Mouse (Mus musculus): ENCODE results near the gene Gm10491.
"Not testable (repeated sequence)": the region's sequence is repeated elsewhere in the genome, so short reads cannot be mapped to it uniquely, and the experiment has no call there.

The Gm10491 gene

DNA sequence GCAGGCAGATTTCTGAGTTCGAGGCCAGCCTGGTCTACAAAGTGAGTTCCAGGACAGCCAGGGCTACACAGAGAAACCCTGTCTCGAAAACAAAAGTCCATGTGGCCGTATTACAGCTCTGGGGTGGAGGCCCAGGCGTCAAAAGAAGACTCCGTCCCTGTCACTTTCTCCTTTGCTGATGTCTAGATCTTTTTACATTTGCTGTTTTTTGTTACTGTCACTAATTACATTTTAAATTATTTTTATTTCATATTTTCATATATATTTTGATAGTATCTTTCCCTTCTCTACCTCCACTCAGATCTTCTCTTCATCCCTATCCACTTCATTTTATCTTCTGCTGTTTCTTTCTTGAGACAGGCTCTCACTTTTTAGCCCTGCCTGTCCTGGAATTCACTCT lies at the start of gene Gm10491:
Gm10491 (minus strand) TSS at position 101 of the 400 bp plus-strand sequence.
- no peak for DNase-seq (ENCODE audit: extremely low spot score, low spot score)

DNA sequence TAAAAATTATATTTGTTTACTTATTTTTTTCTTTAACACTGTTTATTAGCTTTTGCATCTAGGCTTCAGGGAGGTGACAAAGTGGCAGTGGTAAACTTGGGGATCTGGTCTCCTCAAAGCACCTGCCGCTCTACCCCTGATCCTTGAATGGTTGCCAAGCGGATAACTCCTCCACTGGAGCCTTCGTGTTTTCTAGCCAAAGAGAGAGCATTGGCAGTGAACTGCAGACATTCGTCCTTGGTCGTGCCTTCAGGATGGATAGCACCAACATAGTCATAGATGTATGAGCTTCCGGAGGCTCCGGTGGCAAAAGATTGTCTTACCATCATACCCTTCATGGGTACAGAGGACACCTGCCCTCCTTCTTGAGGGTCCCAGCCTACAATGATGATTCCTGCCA lies 42.5 kb upstream of the Gm10491 start:
- no peak for DNase-seq (ENCODE audit: extremely low spot score, low spot score)

DNA sequence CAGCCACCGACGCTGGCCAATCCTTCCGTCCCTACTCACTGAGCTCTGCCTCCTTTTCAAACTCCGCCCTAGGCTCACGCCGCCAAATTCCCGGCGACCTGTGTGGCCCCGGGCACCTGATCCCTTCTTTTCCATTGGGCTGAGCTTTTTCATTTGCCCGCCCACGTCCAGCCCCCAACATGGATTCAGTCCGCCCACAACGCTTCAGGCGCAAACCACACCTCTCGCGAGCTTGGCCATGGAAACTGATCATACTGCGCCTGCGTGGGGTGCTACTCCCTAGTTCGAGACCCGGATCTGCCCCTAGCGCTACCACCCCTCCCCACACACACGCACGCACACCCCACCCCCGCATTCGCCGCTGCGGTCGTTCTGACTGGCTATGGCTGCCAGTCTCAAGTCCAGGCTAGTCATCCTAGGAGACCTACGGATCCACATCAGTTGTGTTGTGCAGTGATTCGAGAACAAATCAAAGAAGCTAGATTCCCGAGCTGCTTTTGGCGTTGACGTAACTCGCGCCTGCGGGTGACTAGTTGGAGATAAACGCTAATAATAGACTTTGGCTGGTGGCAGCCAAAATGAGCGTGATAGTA lies 40.4 kb upstream of the Gm10491 start:
- peak; percentile 88 for DNase-seq (ENCODE audit: extremely low spot score, low spot score)

DNA sequence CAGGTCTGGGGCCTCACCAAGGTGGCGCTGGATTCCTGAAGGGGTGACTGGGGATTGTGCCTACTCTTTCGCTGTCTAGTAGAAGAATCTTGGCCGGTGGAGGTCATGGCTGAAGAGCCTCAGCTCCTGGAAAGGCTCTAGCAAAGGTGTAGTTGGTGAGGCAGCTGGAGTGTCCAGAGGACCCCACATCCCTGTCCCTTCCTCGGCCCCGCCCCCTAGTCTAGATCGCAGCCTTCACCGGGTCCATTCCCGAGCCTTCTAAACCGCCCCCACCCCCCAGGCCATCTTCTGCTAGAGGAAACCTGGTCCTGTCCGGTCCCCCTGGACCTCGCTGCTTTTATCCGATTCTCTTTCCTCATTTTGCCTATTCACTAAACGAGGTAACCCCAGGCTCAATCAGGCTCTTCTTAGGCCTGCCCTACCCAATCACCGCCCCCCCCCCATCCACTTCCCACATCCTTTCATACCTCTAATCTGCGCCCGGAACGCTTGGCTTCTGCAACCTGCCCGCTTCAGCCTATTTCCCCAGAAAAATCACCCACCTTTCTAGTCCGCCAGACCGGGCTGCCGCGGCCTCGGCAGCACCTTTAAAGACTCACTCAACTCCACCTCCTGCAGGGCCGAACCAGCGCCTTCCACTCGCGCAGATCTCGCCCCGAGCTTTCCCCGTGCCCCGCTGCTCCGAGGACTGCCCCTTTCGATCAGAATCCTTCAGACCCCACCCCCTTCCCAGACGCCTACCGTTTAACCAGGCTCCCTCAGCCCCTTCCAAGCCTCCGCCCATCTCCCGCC lies 39.7 kb upstream of the Gm10491 start, which contains the start of gene Hdac6:
Hdac6 (minus strand) TSS at position 782 of the 792 bp plus-strand sequence.
- peak; percentile 24 for DNase-seq (ENCODE audit: extremely low spot score, low spot score)

DNA sequence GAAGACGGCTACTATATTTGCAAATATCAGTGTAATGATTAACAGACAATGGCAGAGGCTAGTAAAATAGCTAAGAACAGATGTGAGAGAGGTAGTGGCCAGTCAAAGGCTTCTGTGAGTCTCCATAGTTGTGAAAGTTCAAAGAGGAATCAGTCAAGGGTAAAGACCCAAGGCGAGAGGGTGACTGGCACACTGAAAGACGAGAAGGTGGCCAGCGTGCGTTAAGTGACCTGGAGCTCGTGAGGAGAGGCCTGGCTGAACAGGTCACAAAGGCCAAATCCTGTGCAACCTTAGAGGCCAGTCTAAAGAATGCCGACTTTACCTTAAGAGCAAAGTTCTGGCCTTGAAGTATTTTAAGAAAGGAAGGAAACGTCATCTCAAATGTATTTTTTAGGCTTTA lies 38.0 kb upstream of the Gm10491 start:
- no peak for DNase-seq (ENCODE audit: extremely low spot score, low spot score)

DNA sequence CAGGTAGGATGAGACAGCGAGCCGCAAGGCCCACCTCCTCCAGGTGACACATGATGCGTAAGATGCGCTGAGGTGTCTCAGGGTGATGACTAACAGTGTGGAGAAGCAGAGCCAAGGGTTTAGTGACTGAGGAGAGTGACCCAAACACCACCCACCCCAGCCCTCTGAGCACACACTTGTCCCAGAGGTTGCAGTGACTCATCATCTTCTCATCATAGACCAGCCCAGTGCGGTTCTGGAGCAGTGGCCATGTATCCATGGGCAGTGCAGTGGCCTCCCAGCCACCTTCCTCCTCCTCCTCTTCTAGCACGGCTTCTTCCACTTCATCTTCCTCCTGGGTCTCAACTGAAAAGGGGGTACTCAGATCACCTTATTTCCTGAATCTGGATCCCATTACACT lies 30.0 kb upstream of the Gm10491 start:
- no peak for DNase-seq (ENCODE audit: extremely low spot score, low spot score)

DNA sequence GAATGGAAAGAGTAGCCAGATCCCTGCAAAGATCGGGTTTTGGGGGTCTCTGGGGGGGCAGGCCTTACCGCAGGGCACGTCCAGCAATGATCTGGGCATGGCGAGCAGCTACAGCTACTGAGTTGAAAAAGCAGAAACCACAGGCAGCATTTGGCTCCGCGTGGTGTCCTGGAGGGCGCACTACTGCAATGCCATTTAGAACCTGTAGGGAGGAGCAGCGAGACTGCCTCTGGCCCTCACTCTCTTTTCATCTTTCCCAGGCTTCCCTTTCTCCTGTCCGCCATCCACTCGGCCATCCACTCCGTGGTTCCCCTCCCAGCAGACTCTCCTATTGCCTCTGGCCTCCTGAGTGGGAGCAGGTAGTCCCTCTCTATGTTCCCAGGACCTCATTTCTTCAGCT lies 29.2 kb upstream of the Gm10491 start:
- no peak for DNase-seq (ENCODE audit: extremely low spot score, low spot score)

DNA sequence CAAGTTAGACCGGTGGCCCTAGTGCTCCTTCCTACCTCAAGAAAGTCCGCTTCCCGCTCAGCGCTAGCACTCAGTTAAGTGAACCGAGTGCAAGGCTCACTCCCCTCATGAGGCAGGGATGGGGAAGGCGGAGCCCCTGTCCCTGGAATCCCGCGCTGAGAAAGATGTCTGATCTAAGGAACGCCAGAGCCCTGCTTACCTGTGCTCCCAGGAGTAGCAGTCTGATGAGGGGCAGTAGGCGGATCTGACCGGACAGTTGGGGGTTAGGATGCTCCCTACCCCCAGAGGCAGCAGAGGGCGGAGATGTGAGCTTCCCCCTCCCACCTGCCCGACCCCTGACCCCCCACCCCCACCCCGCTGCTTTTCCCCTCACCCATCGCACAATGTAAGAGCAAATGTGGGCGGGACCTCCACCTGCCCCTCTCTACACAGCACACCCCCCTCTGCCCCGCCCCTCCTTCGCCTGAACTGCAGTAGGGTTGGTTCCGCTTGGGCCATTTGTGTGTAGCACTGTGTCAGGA lies 20.7 kb upstream of the Gm10491 start, which contains the start of gene Eras:
Eras (minus strand) TSS at position 338 of the 521 bp plus-strand sequence.
- no peak for DNase-seq (ENCODE audit: extremely low spot score, low spot score)

DNA sequence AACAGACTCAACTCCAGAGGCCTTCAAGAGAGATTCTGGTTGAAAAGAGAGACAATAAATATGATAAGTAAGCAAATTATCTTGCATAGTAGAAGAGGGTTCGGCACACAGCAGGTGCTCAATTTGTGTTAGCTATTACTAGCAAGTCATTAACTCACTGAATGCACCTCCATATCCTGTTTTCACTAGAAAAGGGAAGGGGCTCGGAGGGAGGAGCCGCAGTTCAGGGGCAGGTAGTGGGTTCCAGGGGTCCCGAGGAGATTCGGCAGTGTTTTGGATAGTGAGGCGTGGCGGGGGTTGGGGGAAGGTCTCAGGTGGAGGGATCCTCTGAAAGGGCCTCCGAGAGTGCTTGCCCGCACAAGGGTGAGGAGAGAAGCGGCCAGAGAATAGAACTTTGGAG lies 19.5 kb upstream of the Gm10491 start:
- no peak for DNase-seq (ENCODE audit: extremely low spot score, low spot score)

DNA sequence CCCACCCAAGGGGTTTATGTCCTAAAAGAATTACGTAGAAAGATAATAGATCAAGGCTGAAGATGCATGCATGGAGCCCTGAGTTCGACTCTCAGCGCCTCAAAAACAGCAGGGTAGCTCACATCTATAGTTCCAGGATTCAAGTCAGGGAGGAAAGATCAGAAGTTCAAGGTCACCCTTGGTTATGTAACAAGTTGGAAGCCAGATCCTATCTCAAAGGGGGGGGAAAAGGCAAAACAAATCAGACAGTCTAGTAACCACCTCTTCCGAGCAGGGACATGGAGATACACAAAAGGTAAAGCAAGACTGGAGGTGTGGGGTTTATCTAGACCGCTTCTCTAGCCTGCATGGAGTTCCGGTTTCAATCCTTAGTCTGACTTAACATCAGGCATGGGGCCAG lies 18.6 kb upstream of the Gm10491 start:
- DNase-seq (ENCODE audit: extremely low spot score, low spot score), result no peak

DNA sequence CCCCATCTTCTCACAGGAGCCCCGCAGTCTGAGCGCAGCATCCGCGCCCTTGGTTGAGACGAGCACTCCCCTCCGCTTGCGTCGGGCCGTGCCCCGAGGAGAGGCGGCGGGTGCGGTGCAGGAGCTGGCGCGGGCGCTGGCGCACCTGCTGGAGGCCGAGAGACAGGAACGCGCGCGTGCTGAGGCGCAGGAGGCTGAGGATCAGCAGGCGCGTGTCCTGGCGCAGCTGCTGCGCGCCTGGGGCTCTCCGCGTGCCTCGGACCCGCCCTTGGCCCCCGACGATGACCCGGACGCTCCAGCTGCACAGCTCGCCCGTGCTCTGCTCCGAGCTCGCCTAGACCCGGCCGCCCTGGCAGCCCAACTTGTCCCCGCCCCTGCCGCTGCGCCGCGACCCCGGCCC lies 14.4 kb upstream of the Gm10491 start:
- peak; percentile 35 for DNase-seq (ENCODE audit: extremely low spot score, low spot score)

DNA sequence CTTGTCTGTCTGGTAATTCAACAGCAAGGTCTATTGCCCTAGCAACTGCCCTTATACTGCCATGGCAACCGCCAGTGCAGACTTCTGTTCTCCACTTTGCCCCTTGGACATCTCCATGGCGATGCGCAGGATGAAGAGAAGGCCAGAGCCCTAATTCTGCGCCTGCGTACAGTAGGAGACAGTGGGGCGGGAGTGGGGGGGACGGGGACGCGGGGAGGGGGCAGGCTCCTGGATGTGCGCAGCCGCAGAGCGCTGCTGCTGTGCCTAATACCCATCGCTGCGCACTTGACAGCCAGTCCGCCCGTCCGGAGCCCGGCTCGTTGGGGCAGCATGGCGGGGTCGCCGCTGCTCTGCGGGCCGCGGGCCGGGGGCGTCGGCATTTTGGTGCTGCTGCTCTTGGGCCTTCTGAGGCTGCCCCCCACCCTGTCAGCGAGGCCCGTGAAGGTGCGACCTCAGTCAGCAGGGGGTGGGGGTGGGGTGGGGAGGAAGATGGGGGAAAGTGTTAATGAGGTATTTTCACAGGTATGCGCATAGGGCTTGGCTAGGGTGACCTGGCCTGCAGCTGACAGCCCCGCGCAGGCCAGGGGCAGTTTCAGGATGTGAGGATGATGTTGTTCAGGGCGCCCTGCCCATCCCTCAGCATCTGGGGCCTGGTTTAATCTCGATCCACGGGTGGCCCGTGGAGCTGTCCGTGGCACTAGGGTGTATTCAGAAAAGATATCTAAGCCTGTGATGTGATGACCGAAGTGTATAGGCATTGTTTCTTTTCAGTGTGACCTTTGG lies 12.2 kb upstream of the Gm10491 start, which contains the start of gene Pcsk1n:
Pcsk1n (plus strand) TSS at position 222 of the 783 bp plus-strand sequence.
- DNase-seq (ENCODE audit: extremely low spot score, low spot score), result peak; percentile 42

DNA sequence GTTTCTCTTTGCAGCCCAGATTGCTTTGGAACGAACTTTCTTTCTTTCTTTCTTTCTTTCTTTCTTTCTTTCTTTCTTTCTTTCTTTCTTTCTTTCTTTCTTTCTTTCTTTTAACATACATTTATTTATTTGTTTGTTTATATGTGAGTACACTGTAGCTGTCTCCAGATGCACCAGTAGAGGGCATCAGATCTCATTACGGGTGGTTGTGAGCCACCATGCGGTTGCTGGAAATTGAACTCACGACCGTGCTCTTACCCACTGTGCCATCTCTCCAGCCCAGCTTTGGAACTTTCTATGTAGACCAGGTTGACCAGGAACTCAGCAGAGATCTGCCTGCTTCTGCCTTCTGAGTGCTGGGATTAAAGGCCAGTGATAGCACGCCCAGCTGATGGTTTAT lies 10.3 kb upstream of the Gm10491 start:
- DNase-seq (ENCODE audit: extremely low spot score, low spot score), result not testable (repeated sequence)

DNA sequence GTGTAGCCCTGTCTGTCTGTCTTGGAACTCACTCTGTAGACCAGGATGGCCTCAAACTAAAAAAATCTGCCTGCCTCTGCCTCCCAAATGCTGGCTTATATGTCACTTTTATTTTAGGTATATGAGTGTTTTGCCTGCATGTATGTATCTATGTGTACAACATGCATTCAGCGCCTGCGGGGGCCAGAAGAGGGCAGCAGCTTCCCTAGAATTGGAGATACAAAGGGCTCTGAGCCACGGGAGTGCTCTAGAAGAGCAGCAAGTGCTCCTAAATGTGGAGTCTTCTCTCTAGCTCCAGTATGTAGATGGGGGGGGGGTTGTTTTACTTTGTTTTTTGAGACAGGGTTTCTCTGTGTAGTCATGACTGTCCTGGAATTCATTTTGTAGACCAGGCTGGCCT lies 8.0 kb upstream of the Gm10491 start:
- DNase-seq (ENCODE audit: extremely low spot score, low spot score), result not testable (repeated sequence)

DNA sequence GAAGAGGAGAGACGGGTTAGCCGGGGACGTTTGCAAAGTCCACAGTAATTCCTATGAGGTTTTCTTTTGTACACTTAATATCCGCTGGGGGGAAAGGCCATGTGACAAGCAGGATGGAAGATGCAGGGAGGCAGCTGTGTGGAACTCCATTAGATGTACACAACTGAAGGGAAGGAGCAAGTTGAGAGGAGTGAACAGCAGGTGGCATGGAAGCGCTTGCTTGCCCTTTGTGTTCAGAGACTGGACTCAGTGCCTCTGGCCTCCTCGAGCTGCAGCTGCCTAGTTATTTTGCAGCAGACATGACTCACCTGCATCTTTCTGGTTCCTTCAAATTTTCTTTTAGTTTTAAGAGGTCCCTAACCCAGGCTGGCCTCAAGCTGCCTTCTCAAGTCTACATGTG lies 2.8 kb upstream of the Gm10491 start:
- DNase-seq (ENCODE audit: extremely low spot score, low spot score), result no peak

DNA sequence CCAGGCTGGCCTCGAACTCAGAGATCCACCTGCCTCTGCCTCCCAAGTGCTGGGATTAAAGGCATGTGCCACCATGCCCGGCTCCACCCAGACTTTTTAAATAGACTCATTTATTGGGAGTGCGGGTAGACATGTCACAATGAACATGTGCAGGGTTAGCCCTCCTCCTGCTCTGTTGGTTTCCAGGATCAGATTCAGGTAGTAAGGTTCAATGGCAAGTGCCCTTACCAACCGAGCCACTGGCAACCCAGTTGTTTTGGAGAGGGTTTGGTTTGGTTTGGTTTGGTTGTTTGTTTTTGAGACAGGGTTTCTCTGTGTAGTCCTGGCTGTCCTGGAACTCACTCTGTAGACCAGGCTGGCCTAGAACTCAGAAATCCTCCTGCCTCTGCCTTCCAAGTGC lies 1.6 kb upstream of the Gm10491 start, which contains the start of gene Gm10490:
Gm10490 (plus strand) TSS at position 301 of the 400 bp plus-strand sequence.
- not testable (repeated sequence) for DNase-seq (ENCODE audit: extremely low spot score, low spot score)

DNA sequence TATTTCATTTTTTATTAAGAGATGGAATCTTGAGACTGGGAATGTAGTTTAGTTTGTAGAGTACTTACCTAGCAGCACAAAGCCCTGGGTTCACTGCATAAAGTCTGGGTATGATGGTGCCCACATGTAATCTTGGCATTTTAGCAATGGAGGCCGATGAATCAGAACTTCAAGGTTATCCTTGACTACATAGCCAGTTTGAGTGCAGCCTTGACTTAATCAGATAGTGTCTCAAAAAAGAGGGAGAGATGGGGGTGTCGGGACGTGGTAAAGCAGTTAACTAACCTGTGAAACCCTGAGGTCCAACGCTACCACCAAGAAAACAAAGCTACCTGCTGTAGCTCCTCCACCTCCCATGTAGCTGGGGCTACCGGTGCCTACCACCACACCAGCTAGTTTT lies 3.2 kb downstream of the Gm10491 start:
- DNase-seq (ENCODE audit: extremely low spot score, low spot score), result no peak

DNA sequence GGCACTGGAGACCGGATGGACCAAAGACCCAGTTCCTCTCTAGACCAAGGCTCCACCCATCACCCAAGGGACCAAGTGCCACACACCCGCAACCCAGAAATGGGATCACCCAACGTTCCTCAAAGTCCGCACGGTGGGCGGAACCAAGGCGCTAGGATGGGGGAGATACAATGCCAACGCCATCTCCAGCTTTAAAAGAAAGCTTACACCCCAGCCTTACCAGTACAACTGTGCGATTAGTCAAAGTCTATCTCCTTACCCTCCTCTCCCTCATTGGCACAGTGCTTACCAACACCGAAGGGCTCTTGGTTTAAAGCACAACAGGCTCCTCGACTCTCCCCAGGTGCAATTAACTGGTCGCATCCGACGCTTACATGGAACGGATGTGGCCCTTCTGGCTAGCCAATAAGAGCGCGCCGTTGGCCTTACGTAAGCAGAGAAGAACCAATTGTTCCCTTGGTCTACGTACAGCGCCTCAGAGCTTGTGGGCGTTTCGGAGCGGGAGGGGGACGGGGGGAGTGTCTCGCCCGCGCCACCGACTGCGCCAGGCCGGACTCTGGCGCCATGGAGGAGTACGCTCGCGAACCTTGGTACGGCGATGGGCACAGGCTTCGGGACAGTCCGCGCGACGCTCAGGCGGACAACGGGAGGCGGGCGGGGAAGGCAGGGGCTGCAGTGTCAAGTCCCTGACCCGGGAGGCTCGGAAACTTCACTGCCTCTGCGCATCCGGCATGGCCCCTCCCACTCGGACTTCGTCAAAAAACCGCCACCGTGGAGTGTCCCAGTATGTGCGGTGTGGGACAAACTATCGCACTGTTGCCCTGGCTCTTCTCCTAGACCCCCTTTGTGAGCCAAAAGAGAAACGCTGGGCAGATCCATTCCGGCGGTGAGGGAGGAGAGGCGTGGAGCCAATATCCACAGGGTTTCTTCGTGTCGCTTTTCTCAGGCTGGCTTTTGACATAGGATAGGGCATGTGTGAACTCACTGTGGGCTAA lies 8.5 kb downstream of the Gm10491 start, which contains the start of the genes Pqbp1 and Timm17b:
Pqbp1 (minus strand) TSS at position 390 of the 995 bp plus-strand sequence.
Timm17b (plus strand) TSS at position 478 of the 995 bp plus-strand sequence.
- peak; percentile 79 for DNase-seq (ENCODE audit: extremely low spot score, low spot score)

DNA sequence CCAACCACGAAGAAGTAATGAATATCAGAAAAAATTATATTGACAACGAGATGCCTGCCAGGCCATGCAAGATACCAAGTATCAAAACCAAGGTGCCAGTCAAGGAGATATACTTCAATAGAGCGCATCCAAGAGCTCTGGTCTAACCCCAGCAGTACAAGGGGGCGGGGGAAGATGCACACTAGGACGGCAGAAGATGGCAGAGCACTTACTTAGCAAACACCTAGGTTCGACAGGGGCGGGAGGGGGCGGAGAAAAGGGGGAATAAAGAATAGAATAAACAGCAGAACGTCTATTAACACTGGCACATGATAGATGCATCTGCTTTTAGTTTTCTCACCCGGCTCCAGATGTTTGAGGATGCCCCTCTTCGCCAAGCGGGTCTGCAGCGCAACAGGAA lies 9.4 kb downstream of the Gm10491 start:
- no peak for DNase-seq (ENCODE audit: extremely low spot score, low spot score)

Measured in neural tube, embryonic 10.5 days (tissue).